Mouse (Mus musculus): ENCODE data around the gene Rfx7. TPM values are rescaled to one million over a fixed set of nuclear protein-coding genes. Genes with fewer than 3 reads are reported as not detected.

The Rfx7 gene
- polyA plus RNA-seq, 1 experiment, result 7.8 TPM

DNA sequence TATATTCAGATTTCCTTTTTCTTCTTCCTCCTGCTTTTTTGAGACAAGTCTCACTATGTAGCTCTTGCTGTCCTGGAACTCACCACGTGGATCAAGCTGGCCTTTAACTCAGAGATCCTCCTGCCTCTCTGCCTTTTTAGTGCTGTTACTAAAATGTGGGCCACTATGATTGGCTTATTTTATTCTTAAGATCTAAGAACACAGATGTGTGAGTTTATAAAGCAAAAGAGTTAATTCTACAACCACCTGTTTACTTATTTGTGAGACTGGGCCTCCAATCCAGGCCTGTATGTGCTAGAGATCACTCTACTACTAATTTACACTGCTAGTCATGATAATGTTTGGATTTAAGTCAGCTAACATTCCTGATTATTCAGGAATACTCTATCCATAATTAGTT, 128.9 kb downstream of the Rfx7 start:
- Histone ChIP-seq H3K4me1 (ENCODE audit: control insufficient read depth, insufficient read depth, insufficient read length) (peaks cover 6% of the 10 kb centered on the region; the same call in 1 of the 2 replicates), H3K36me3 (ENCODE audit: control insufficient read depth, insufficient read depth, low read length) (no peaks in the 10 kb centered on the region), H3K27me3 (ENCODE audit: control insufficient read depth, insufficient read depth, low read length) (peaks cover 5% of the 10 kb centered on the region; the same call in 1 of the 2 replicates), H3K4me3 (ENCODE audit: extremely low read depth, insufficient read depth, insufficient read length) (no peak overlapping the region), H3K27ac (ENCODE audit: insufficient read depth, low read length) (no peak overlapping the region)
- 80% methylated on average over 1 of the region's 1 CpGs for WGBS
- DNase-seq (ENCODE audit: low read depth in 1 of 2, low spot score in 2 of 2), result no peak
- TF ChIP-seq POLR2A (IDR thresholded peaks at IDR 0.05; ENCODE audit: low read depth, low read length) (no peak), CTCF (IDR thresholded peaks at IDR 0.05; ENCODE audit: extremely low read depth, insufficient read depth, insufficient read length, insufficient replicate concordance) (no peak)

DNA sequence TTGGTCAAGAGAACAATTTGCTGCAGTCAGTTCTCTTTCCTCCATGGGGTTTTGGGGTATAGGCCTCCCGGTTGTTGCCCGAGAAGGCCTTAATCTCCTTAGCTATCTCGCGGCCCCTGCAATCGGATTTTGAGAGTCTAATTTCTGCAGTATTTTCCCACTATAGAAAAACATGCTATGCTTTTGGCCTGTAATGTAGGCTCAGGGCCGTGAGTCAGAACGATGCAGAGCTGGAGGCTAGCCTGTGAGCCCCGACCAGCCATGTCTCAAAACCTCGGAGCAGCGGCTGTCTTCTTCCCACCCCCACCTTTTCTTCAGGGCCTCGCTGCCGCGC, 129.5 kb downstream of the Rfx7 start:
- H3K4me3 ChIP-seq (ENCODE audit: extremely low read depth, insufficient read depth, insufficient read length), result peak overlapping the region; percentile 78
- TF ChIP-seq CTCF (IDR thresholded peaks at IDR 0.05; ENCODE audit: extremely low read depth, insufficient read depth, insufficient read length, insufficient replicate concordance) (no peak), POLR2A (IDR thresholded peaks at IDR 0.05; ENCODE audit: low read depth, low read length) (no peak)
- 0 out of 2 replicates have a peak, but pooled peaks cover 2% of the 10 kb centered on the region for H3K36me3 ChIP-seq (ENCODE audit: control insufficient read depth, insufficient read depth, low read length)
- no peak for DNase-seq (ENCODE audit: low read depth in 1 of 2, low spot score in 2 of 2)
- H3K27ac ChIP-seq (ENCODE audit: insufficient read depth, low read length), result peak overlapping the region; percentile 91
- peaks cover 6% of the 10 kb centered on the region; the same call in 1 of the 2 replicates for H3K4me1 ChIP-seq (ENCODE audit: control insufficient read depth, insufficient read depth, insufficient read length)
- H3K27me3 ChIP-seq (ENCODE audit: control insufficient read depth, insufficient read depth, low read length), result peaks cover 5% of the 10 kb centered on the region; the same call in 1 of the 2 replicates
- WGBS, result 7% methylated on average over 13 of the region's 13 CpGs

DNA sequence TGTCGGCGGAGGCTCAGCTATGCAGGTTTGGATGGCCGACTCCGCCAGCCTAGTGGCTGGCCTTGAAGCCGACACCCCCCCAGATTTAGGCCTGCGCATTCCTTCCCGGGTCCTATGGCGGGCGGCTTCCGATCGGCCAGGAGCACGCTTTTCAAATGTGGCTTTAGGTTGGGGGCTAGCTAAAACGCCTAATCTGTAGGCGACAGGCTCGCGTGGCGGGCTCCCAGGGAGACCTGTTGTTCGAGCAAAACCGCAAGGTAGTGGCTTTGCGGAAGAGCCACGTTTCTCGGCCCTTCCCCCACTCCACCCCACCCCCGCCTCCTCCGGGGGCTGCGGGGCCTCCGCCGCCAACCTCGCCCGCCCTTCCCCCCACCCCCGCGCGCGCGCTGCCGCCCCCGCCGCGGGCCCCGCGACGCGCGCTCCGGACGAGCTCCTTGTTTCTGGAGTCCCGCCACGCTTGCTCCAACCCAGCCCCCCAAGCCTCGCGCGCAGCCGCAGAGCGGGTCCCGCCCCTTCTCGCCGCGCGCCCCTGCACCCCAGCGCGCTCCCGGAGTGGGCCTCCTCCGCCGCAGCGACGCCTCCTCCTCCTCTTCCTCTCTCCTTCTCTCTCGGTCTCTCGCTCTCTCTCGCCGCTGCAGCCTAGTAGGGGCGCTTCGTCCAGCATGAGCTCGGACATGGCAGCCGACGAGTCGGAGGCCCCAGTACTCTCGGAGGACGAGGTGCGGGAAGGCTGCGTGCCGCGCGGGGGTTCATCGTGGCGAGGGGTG, 130.0 kb downstream of the Rfx7 start, which contains the start of gene Nedd4:
Nedd4 (plus strand) TSS at position 452 of the 767 bp plus-strand sequence.
- Histone ChIP-seq H3K4me3 (ENCODE audit: extremely low read depth, insufficient read depth, insufficient read length) (peak within 1 kb of the TSS; percentile 78), H3K27me3 (ENCODE audit: control insufficient read depth, insufficient read depth, low read length) (peaks cover 5% of the 10 kb centered on the region; the same call in 1 of the 2 replicates), H3K36me3 (ENCODE audit: control insufficient read depth, insufficient read depth, low read length) (0 out of 2 replicates have a peak, but pooled peaks cover 2% of the 10 kb centered on the region), H3K27ac (ENCODE audit: insufficient read depth, low read length) (peak within 1 kb of the TSS; percentile 91), H3K4me1 (ENCODE audit: control insufficient read depth, insufficient read depth, insufficient read length) (peaks cover 6% of the 10 kb centered on the region; the same call in 1 of the 2 replicates)
- under 1% methylated on average over 80 of the region's 83 CpGs for WGBS
- TF ChIP-seq POLR2A (IDR thresholded peaks at IDR 0.05; ENCODE audit: low read depth, low read length) (no peak), CTCF (IDR thresholded peaks at IDR 0.05; ENCODE audit: extremely low read depth, insufficient read depth, insufficient read length, insufficient replicate concordance) (no peak)
- peak in 1 of 2 experiments; percentile 83 for DNase-seq (ENCODE audit: low read depth in 1 of 2, low spot score in 2 of 2)

DNA sequence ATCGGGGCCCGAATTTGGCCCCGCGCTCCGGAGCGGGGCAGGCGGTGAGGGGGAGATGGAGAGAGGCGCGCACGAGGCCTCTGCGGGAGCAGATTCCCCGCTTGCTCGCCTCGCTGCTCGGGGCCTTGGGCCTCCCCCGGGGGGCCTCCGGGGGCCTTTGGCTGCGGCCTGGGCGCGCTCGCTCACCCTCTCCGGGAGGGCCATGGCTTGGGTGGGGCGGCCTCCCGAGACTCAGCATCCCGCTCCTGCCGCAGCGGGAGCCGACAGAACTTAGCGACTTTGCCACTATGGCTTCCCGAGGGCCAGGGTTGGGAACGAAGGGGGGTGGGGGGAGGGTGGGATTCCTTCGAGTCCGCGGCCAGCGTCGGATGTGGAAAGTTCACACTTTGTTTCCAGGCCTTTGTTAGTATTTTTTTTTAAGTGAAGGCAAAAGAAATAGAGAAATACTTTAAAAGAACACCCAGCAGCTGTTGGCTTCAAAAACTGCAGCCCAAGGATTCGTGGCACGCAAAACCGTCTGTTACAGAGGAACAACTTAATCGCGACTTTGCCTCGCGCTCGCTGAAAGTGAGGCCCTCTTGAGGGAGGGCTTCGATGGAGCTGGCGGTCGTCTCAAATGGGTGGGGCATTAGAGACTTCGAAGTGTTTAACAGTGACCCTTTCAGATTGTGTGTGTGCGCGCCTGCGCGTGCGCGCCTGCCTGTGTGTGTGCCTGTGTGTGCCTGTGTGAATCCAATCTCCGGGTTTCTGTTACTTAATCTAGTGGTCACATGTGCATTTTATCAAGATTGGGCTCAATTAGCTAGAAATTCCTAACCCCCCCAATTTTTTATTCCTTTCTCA, 130.9 kb downstream of the Rfx7 start:
- Histone ChIP-seq H3K4me1 (ENCODE audit: control insufficient read depth, insufficient read depth, insufficient read length) (peaks cover 6% of the 10 kb centered on the region; the same call in 1 of the 2 replicates), H3K27ac (ENCODE audit: insufficient read depth, low read length) (peak overlapping the region; percentile 76; the same call in 1 of the 2 replicates), H3K27me3 (ENCODE audit: control insufficient read depth, insufficient read depth, low read length) (peaks cover 5% of the 10 kb centered on the region; the same call in 1 of the 2 replicates), H3K36me3 (ENCODE audit: control insufficient read depth, insufficient read depth, low read length) (0 out of 2 replicates have a peak, but pooled peaks cover 2% of the 10 kb centered on the region), H3K4me3 (ENCODE audit: extremely low read depth, insufficient read depth, insufficient read length) (peak overlapping the region; percentile 78)
- DNase-seq (ENCODE audit: low read depth in 1 of 2, low spot score in 2 of 2), result peak in 1 of 2 experiments; percentile 30
- 1% methylated on average over 45 of the region's 55 CpGs for WGBS
- TF ChIP-seq POLR2A (IDR thresholded peaks at IDR 0.05; ENCODE audit: low read depth, low read length) (no peak; the same call in 1 of the 2 replicates), CTCF (IDR thresholded peaks at IDR 0.05; ENCODE audit: extremely low read depth, insufficient read depth, insufficient read length, insufficient replicate concordance) (no peak)

DNA sequence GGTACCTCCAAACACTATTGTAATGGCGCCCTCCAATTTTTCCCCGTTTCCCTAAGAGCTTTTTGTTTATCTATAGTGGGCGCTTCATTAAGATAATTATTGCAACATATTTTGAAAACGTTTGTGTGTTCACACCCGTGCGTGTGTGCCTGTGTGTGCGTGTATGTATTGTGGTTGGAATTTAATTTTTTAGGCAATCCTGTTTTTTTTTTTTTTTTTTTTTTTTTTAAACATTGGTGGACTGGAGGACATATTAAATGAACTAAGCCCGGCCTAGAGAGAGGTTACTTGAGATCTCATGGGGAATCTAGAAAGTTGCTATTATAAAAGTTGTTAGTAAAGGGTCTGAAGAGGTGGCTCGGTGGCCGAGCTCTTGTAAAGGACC, 131.5 kb downstream of the Rfx7 start:
- H3K4me3 ChIP-seq (ENCODE audit: extremely low read depth, insufficient read depth, insufficient read length), result no peak overlapping the region; the same call in 1 of the 2 replicates
- H3K36me3 ChIP-seq (ENCODE audit: control insufficient read depth, insufficient read depth, low read length), result 0 out of 2 replicates have a peak, but pooled peaks cover 2% of the 10 kb centered on the region
- no peak overlapping the region for H3K27ac ChIP-seq (ENCODE audit: insufficient read depth, low read length)
- 65% methylated on average over 10 of the region's 10 CpGs for WGBS
- H3K4me1 ChIP-seq (ENCODE audit: control insufficient read depth, insufficient read depth, insufficient read length), result peaks cover 6% of the 10 kb centered on the region; the same call in 1 of the 2 replicates
- H3K27me3 ChIP-seq (ENCODE audit: control insufficient read depth, insufficient read depth, low read length), result peaks cover 5% of the 10 kb centered on the region; the same call in 1 of the 2 replicates
- no peak for DNase-seq (ENCODE audit: low read depth in 1 of 2, low spot score in 2 of 2)
- TF ChIP-seq CTCF (IDR thresholded peaks at IDR 0.05; ENCODE audit: extremely low read depth, insufficient read depth, insufficient read length, insufficient replicate concordance) (no peak), POLR2A (IDR thresholded peaks at IDR 0.05; ENCODE audit: low read depth, low read length) (no peak)
